Mouse (Mus musculus): ENCODE measurements around the gene Egfl7.

GRCm38 (mm10) chr2:26637316-26637932, 57.6 kb downstream of the Egfl7 start:
- no peak for TF ChIP-seq POLR2A (IDR thresholded peaks at IDR 0.05; ENCODE audit: insufficient read depth, low read depth, low read length)
- no peak for TF ChIP-seq EP300 (IDR thresholded peaks at IDR 0.05; ENCODE audit: insufficient read depth, low read depth, low read length)
- TF ChIP-seq CTCF (IDR thresholded peaks at IDR 0.05), result no peak
